ENCODE assay signal across 8 mouse cellular contexts in the genomic region with DNA sequence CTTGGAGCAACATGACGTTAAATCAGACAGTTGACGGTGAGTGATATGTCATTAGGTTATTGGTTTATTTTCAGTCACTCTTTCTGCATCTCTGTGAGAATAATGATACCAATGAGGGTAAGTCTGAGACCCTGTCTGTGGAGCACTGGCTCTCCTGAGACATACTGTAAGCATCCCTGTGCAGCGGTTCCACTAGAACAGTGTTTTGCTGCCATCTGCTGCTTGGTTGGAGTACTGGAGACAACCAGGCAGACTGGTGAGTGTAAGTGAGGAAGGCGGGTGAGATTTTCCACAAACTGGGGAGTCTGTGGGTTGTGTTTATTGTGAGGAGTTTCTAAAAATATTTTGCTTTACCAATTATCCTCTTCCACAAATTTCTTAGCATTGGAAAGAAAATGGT.
DNase-seq lines count a peak whose midpoint lies in the region; ATAC-seq and TF ChIP-seq lines count a peak whose summit lies in the region.

No protein-coding gene starts in this region.

- peak; percentile 49; the same call in 1 of the 2 replicates for TF ChIP-seq CTCF in spleen, adult 2 months (IDR thresholded peaks at IDR 0.05; ENCODE audit: extremely low read depth, insufficient read depth, insufficient read length, insufficient replicate concordance)

- H3K27me3 ChIP-seq in intestine, embryonic 14.5 days (replicated peaks; ENCODE audit: control insufficient read depth, insufficient read depth, low read length): no peaks in the 10 kb centered on the region
- H3K27me3 ChIP-seq in intestine, embryonic 16.5 days (replicated peaks; ENCODE audit: control insufficient read depth, insufficient read depth, low read length): no peaks in the 10 kb centered on the region
- H3K27me3 ChIP-seq in intestine, embryonic 15.5 days (replicated peaks): no peaks in the 10 kb centered on the region
- H3K27me3 ChIP-seq in midbrain, embryonic 11.5 days (ENCODE audit: control insufficient read depth, insufficient read depth, low read length): no peaks in the 10 kb centered on the region
- H3K27me3 ChIP-seq in spleen, adult 2 months (ENCODE audit: control insufficient read depth, insufficient read depth, low read length): no peaks in the 10 kb centered on the region

- DNase-seq in intestine, embryonic 14.5 days (ENCODE audit: low spot score): peak; percentile 93
- peak; percentile 86 to 92 for DNase-seq in cerebellum, postnatal 14 days
- peak; percentile 67 to 77 for DNase-seq in frontal cortex, postnatal 25 days (ENCODE audit: low spot score in 2 of 2)
- DNase-seq in left cerebral cortex, postnatal 10 days (ENCODE audit: extremely low spot score in 1 of 2, low spot score in 2 of 2): peak; percentile 75 to 77
- DNase-seq in midbrain, embryonic 11.5 days (ENCODE audit: low spot score, missing footprints): peak; percentile 97
- peak in 1 of 2 experiments; percentile 34 for DNase-seq in spleen, adult 2 months (ENCODE audit: low read depth in 1 of 2, low spot score in 2 of 2)

- intact Hi-C loops in left cerebral cortex, postnatal 10 days (cut with DNase I): loop anchor here (1.0 kb wide), 1 partner anchor 136 kb away; no protein-coding TSS in a partner anchor

- ATAC-seq in intestine, embryonic 14.5 days (replicated peaks; ENCODE audit: low FRiP score, low TSS enrichment, low read depth): peak; percentile 81
- no peak for ATAC-seq in intestine, embryonic 16.5 days
- ATAC-seq in intestine, embryonic 15.5 days: peak; percentile 73; the same call in 1 of the 2 replicates
- peak; percentile 79 for ATAC-seq in midbrain, embryonic 11.5 days (ENCODE audit: low FRiP score)

- no peaks in the 10 kb centered on the region for H3K9me3 ChIP-seq in intestine, embryonic 14.5 days (ENCODE audit: control insufficient read depth, low read length)
- no peaks in the 10 kb centered on the region for H3K9me3 ChIP-seq in intestine, embryonic 16.5 days (ENCODE audit: control insufficient read depth, low read length)
- H3K9me3 ChIP-seq in intestine, embryonic 15.5 days: no peaks in the 10 kb centered on the region
- H3K9me3 ChIP-seq in midbrain, embryonic 11.5 days (ENCODE audit: control insufficient read depth, low read length): no peaks in the 10 kb centered on the region

- H3K4me2 ChIP-seq in intestine, embryonic 14.5 days (ENCODE audit: low read length): no peak overlapping the region
- no peak overlapping the region for H3K4me2 ChIP-seq in intestine, embryonic 16.5 days (ENCODE audit: low read depth, low read length)
- H3K4me2 ChIP-seq in intestine, embryonic 15.5 days (replicated peaks): no peak overlapping the region
- no peak overlapping the region for H3K4me2 ChIP-seq in midbrain, embryonic 11.5 days

- no peak for TF ChIP-seq POLR2A in spleen, adult 2 months (IDR thresholded peaks at IDR 0.05; ENCODE audit: low read depth, low read length)

- no peak overlapping the region for H3K4me3 ChIP-seq in intestine, embryonic 14.5 days (ENCODE audit: low read depth, low read length)
- no peak overlapping the region for H3K4me3 ChIP-seq in intestine, embryonic 16.5 days (ENCODE audit: low read length)
- no peak overlapping the region for H3K4me3 ChIP-seq in intestine, embryonic 15.5 days (replicated peaks)
- H3K4me3 ChIP-seq in midbrain, embryonic 11.5 days (ENCODE audit: low read depth, low read length): no peak overlapping the region
- no peak overlapping the region for H3K4me3 ChIP-seq in spleen, adult 2 months (ENCODE audit: extremely low read depth, insufficient read depth, insufficient read length)

- no peaks in the 10 kb centered on the region for H3K36me3 ChIP-seq in intestine, embryonic 14.5 days (ENCODE audit: control insufficient read depth, insufficient read depth, low read length)
- no peaks in the 10 kb centered on the region for H3K36me3 ChIP-seq in intestine, embryonic 16.5 days (ENCODE audit: control insufficient read depth, insufficient read depth, low read length)
- no peaks in the 10 kb centered on the region for H3K36me3 ChIP-seq in intestine, embryonic 15.5 days
- no peaks in the 10 kb centered on the region for H3K36me3 ChIP-seq in midbrain, embryonic 11.5 days (ENCODE audit: control insufficient read depth, insufficient read depth, low read length)
- no peaks in the 10 kb centered on the region for H3K36me3 ChIP-seq in spleen, adult 2 months (ENCODE audit: control insufficient read depth, insufficient read depth, low read length)

- H3K9ac ChIP-seq in intestine, embryonic 14.5 days (ENCODE audit: low read length): no peak overlapping the region
- H3K9ac ChIP-seq in intestine, embryonic 16.5 days (ENCODE audit: low read depth, low read length): no peak overlapping the region
- no peak overlapping the region for H3K9ac ChIP-seq in intestine, embryonic 15.5 days
- no peak overlapping the region for H3K9ac ChIP-seq in midbrain, embryonic 11.5 days (ENCODE audit: low read length)

- H3K4me1 ChIP-seq in intestine, embryonic 14.5 days (replicated peaks; ENCODE audit: control insufficient read depth, insufficient read depth, low read length): no peaks in the 10 kb centered on the region
- H3K4me1 ChIP-seq in intestine, embryonic 16.5 days (ENCODE audit: control insufficient read depth, insufficient read depth, low read length): no peaks in the 10 kb centered on the region
- no peaks in the 10 kb centered on the region for H3K4me1 ChIP-seq in intestine, embryonic 15.5 days (replicated peaks)
- H3K4me1 ChIP-seq in midbrain, embryonic 11.5 days (ENCODE audit: control insufficient read depth, insufficient read depth, low read length): no peaks in the 10 kb centered on the region; the same call in 1 of the 2 replicates
- H3K4me1 ChIP-seq in spleen, adult 2 months (ENCODE audit: control insufficient read depth, insufficient read depth, insufficient read length): no peaks in the 10 kb centered on the region

- 41% methylated on average over 4 of the region's 4 CpGs for WGBS in intestine, embryonic 14.5 days
- 37% methylated on average over 4 of the region's 4 CpGs for WGBS in intestine, embryonic 16.5 days
- WGBS in intestine, embryonic 15.5 days: 41% methylated on average over 4 of the region's 4 CpGs
- 46% methylated on average over 4 of the region's 4 CpGs for WGBS in midbrain, embryonic 11.5 days
- WGBS in spleen, adult 2 months: 55% methylated on average over 4 of the region's 4 CpGs

- H3K27ac ChIP-seq in intestine, embryonic 14.5 days (ENCODE audit: low read depth): no peak overlapping the region
- no peak overlapping the region for H3K27ac ChIP-seq in intestine, embryonic 16.5 days (ENCODE audit: low read length)
- H3K27ac ChIP-seq in intestine, embryonic 15.5 days: no peak overlapping the region
- no peak overlapping the region for H3K27ac ChIP-seq in midbrain, embryonic 11.5 days (ENCODE audit: low read depth, low read length)
- H3K27ac ChIP-seq in spleen, adult 2 months (ENCODE audit: insufficient read depth, low read length): no peak overlapping the region
